Mouse (Mus musculus) lung, postnatal 0 days (tissue): Measurements from ENCODE around the gene Tspo. TPM values are rescaled to one million over a fixed set of nuclear protein-coding genes. Genes with fewer than 3 reads are reported as not detected.
A peak's percentile ranks its signal among the peaks of the same experiment; 100 is the strongest.

ENCODE experiments used
- ATAC-seq: fragments of 200-750 bp; cut with Nextera tagmentation; 2 replicates; pipeline ENCODE4 v1.8.0; 2017; ENCODE audit warnings: moderate library complexity
- DNase-seq: peaks from one replicate; pipeline ENCODE4 v3.0.0-alpha.2; 2016; ENCODE audit warnings: low spot score
- H3K27ac ChIP-seq: fragments of 300-500 bp; sonication (generic); 2 replicates; pipeline ENCODE4 v1.5.1; 2014; ENCODE audit warnings: antibody characterized with exemption, mild to moderate bottlenecking, low read length, mixed read lengths
- H3K27me3 ChIP-seq: fragments of 300-500 bp; sonication (generic); replicated peaks from 2 replicates; pipeline ENCODE4 v1.6.1; 2014; ENCODE audit warnings: low read length, mixed read lengths; ENCODE audit not compliant: insufficient read depth
- H3K36me3 ChIP-seq: fragments of 300-500 bp; sonication (generic); 2 replicates; pipeline ENCODE4 v1.6.1; 2014; ENCODE audit warnings: low read length, mixed read lengths; ENCODE audit not compliant: insufficient read depth
- H3K4me1 ChIP-seq: fragments of 300-500 bp; sonication (generic); 2 replicates; pipeline ENCODE4 v1.6.1; 2014; ENCODE audit warnings: antibody characterized with exemption, low read depth, low read length, mixed read lengths; ENCODE audit not compliant: insufficient read depth
- H3K4me2 ChIP-seq: fragments of 300-500 bp; sonication (generic); replicated peaks from 2 replicates; pipeline ENCODE4 v1.6.1; 2014; ENCODE audit warnings: low read depth, mild to moderate bottlenecking, low read length, moderate library complexity, mixed read lengths
- H3K4me3 ChIP-seq: fragments of 300-500 bp; sonication (generic); 2 replicates; pipeline ENCODE4 v1.5.1; 2014; ENCODE audit warnings: low read depth, low read length
- H3K9ac ChIP-seq: fragments of 300-500 bp; sonication (generic); replicated peaks from 2 replicates; pipeline ENCODE4 v1.6.1; 2014; ENCODE audit warnings: low read depth, mild to moderate bottlenecking
- H3K9me3 ChIP-seq: fragments of 300-500 bp; sonication (generic); 2 replicates; pipeline ENCODE4 v1.6.1; 2016; ENCODE audit warnings: low read length, mixed read lengths
- CTCF ChIP-seq: IDR thresholded peaks from 2 replicates; pipeline ENCODE4 v1.5.1; 2016; ENCODE audit warnings: antibody characterized with exemption, mild to moderate bottlenecking
- EP300 ChIP-seq: IDR thresholded peaks from 2 replicates; pipeline ENCODE4 v1.6.1; 2016; ENCODE audit warnings: antibody characterized with exemption, mild to moderate bottlenecking, control low read depth
- WGBS: fragments of 180-500 bp; shearing (Covaris S2); extraction: QIAGEN DNeasy Blood & Tissue Kit; methylation state at CpG from one replicate; pipeline ENCODE4 v1.1.7; 2014; 5-methylcytosine and 5-hydroxymethylcytosine counted together
- polyA plus RNA-seq: library from polyadenylated mRNA; unstranded; fragments of >200 nt; fragmentation: Nextera tagmentation; extraction: Ambion mirVana; gene quantifications from 2 replicates; pipeline ENCODE4 v1.2.1, GENCODE M21; 2015

The Tspo gene
- polyA plus RNA-seq, 1 experiment from 2014 or later: 439 TPM

GRCm38 (mm10) chr15:83572132-83572531 is 8.7 kb downstream of the Tspo start:
- no peak for DNase-seq
- 81% methylated on average over 4 of the region's 4 CpGs for WGBS
- Histone ChIP-seq H3K9me3 (no peaks in the 10 kb centered on the region), H3K27me3 (no peaks in the 10 kb centered on the region), H3K4me2 (no peak overlapping the region), H3K4me3 (no peak overlapping the region), H3K36me3 (peaks cover 16% of the 10 kb centered on the region; the same call in 1 of the 2 replicates), H3K4me1 (no peaks in the 10 kb centered on the region), H3K9ac (no peak overlapping the region), H3K27ac (no peak overlapping the region)
- TF ChIP-seq CTCF (no peak), EP300 (no peak)
- ATAC-seq: no peak

GRCm38 (mm10) chr15:83573606-83574005 is 10.2 kb downstream of the Tspo start:
- DNase-seq: no peak
- TF ChIP-seq EP300 (no peak), CTCF (no peak)
- no peak for ATAC-seq
- no peaks in the 10 kb centered on the region for H3K9me3 ChIP-seq
- no peaks in the 10 kb centered on the region for H3K27me3 ChIP-seq
- no peak overlapping the region for H3K9ac ChIP-seq
- no peak overlapping the region for H3K4me2 ChIP-seq
- no peak overlapping the region for H3K27ac ChIP-seq
- 95% methylated on average over 12 of the region's 12 CpGs for WGBS
- H3K36me3 ChIP-seq: peaks cover 16% of the 10 kb centered on the region; the same call in 1 of the 2 replicates
- no peaks in the 10 kb centered on the region for H3K4me1 ChIP-seq
- H3K4me3 ChIP-seq: no peak overlapping the region

GRCm38 (mm10) chr15:83574731-83575351 is 11.4 kb downstream of the Tspo start:
- peak; percentile 85 for ATAC-seq
- peak overlapping the region; percentile 76 for H3K27ac ChIP-seq
- no peaks in the 10 kb centered on the region for H3K4me1 ChIP-seq
- no peak overlapping the region for H3K4me3 ChIP-seq
- H3K36me3 ChIP-seq: peaks cover 16% of the 10 kb centered on the region; the same call in 1 of the 2 replicates
- DNase-seq: peak; percentile 89
- H3K27me3 ChIP-seq: no peaks in the 10 kb centered on the region
- H3K9me3 ChIP-seq: no peaks in the 10 kb centered on the region
- H3K4me2 ChIP-seq: no peak overlapping the region
- no peak overlapping the region for H3K9ac ChIP-seq
- 57% methylated on average over 6 of the region's 6 CpGs for WGBS
- TF ChIP-seq EP300 (peak; percentile 75), CTCF (no peak)

- Histone ChIP-seq H3K4me1 (no peaks in the 10 kb centered on the region), H3K9ac (no peak overlapping the region), H3K4me3 (no peak overlapping the region), H3K36me3 (peaks cover 16% of the 10 kb centered on the region; the same call in 1 of the 2 replicates), H3K27ac (peak overlapping the region; percentile 76), H3K9me3 (no peaks in the 10 kb centered on the region), H3K27me3 (no peaks in the 10 kb centered on the region), H3K4me2 (no peak overlapping the region)
- TF ChIP-seq CTCF: no peak
- no peak for TF ChIP-seq EP300
- DNase-seq (no peak), ATAC-seq (no peak)
- 91% methylated on average over 8 of the region's 8 CpGs for WGBS
These were observed 12.2 kb downstream of the Tspo start for GRCm38 (mm10) chr15:83575543-83575942.

- H3K27me3 ChIP-seq: no peaks in the 10 kb centered on the region
- 88% methylated on average over 9 of the region's 9 CpGs for WGBS
- no peak overlapping the region for H3K9ac ChIP-seq
- H3K4me2 ChIP-seq: no peak overlapping the region
- H3K36me3 ChIP-seq: peaks cover 16% of the 10 kb centered on the region; the same call in 1 of the 2 replicates
- no peaks in the 10 kb centered on the region for H3K4me1 ChIP-seq
- H3K4me3 ChIP-seq: no peak overlapping the region
- no peaks in the 10 kb centered on the region for H3K9me3 ChIP-seq
- no peak for ATAC-seq
- no peak overlapping the region for H3K27ac ChIP-seq
- no peak for DNase-seq
- TF ChIP-seq EP300 (no peak), CTCF (no peak)
These were observed 13.3 kb downstream of the Tspo start for GRCm38 (mm10) chr15:83576651-83577050.

- no peak overlapping the region for H3K9ac ChIP-seq
- H3K27me3 ChIP-seq: no peaks in the 10 kb centered on the region
- no peak overlapping the region for H3K27ac ChIP-seq
- no peak for TF ChIP-seq EP300
- no peak for TF ChIP-seq CTCF
- 83% methylated on average over 4 of the region's 4 CpGs for WGBS
- ATAC-seq (no peak), DNase-seq (no peak)
- peaks cover 22% of the 10 kb centered on the region for H3K36me3 ChIP-seq
- no peaks in the 10 kb centered on the region for H3K9me3 ChIP-seq
- no peaks in the 10 kb centered on the region for H3K4me1 ChIP-seq
- no peak overlapping the region for H3K4me2 ChIP-seq
- H3K4me3 ChIP-seq: no peak overlapping the region
These were observed 19.5 kb downstream of the Tspo start for GRCm38 (mm10) chr15:83582931-83583330.
